ENCODE assay signal across 8 mouse cellular contexts in genomic region chr5:98030091-98030901, GRCm38 (mm10). TPM values are rescaled to one million over a fixed set of nuclear protein-coding genes. Genes with fewer than 3 reads are reported as not detected.
DNase-seq lines count a peak whose midpoint lies in the region; ATAC-seq lines count a peak whose summit lies in the region.

No protein-coding gene starts in this region.

- peak overlapping the region; percentile 89 for H3K4me3 ChIP-seq in forebrain, embryonic 10.5 days
- H3K4me3 ChIP-seq in limb, embryonic 12.5 days (replicated peaks) = peak overlapping the region; percentile 78
- H3K4me3 ChIP-seq in midbrain, embryonic 12.5 days = peak overlapping the region; percentile 73
- peak overlapping the region; percentile 72 for H3K4me3 ChIP-seq in stomach, embryonic 14.5 days (ENCODE audit: low read depth, low read length)

- H3K9me3 ChIP-seq in forebrain, embryonic 10.5 days = no peaks in the 10 kb centered on the region
- H3K9me3 ChIP-seq in limb, embryonic 12.5 days = no peaks in the 10 kb centered on the region
- no peaks in the 10 kb centered on the region for H3K9me3 ChIP-seq in midbrain, embryonic 12.5 days
- H3K9me3 ChIP-seq in stomach, embryonic 14.5 days (ENCODE audit: control insufficient read depth, low read depth, low read length) = no peaks in the 10 kb centered on the region

- peaks cover 26% of the 10 kb centered on the region for H3K4me1 ChIP-seq in forebrain, embryonic 10.5 days
- peaks cover 18% of the 10 kb centered on the region for H3K4me1 ChIP-seq in limb, embryonic 12.5 days (replicated peaks)
- peaks cover 4% of the 10 kb centered on the region; the same call in 1 of the 2 replicates for H3K4me1 ChIP-seq in midbrain, embryonic 12.5 days
- peaks cover 15% of the 10 kb centered on the region; the same call in 1 of the 2 replicates for H3K4me1 ChIP-seq in stomach, embryonic 14.5 days (ENCODE audit: control insufficient read depth, insufficient read depth, low read length)

- DNase-seq in kidney, adult 11 months = peak; percentile 26
- DNase-seq in kidney, adult 18-20 months = no peak
- peak; percentile 82 for DNase-seq in adrenal gland, adult 2 months
- peak; percentile 78 for DNase-seq in forebrain, embryonic 10.5 days (ENCODE audit: extremely low spot score, low spot score)

- peak overlapping the region; percentile 89 for H3K9ac ChIP-seq in limb, embryonic 12.5 days (replicated peaks)
- H3K9ac ChIP-seq in midbrain, embryonic 12.5 days (replicated peaks) = peak overlapping the region; percentile 77
- peak overlapping the region; percentile 45 for H3K9ac ChIP-seq in stomach, embryonic 14.5 days (replicated peaks; ENCODE audit: low read depth, low read length)

- H3K36me3 ChIP-seq in forebrain, embryonic 10.5 days (replicated peaks) = peaks cover 16% of the 10 kb centered on the region
- peaks cover 17% of the 10 kb centered on the region for H3K36me3 ChIP-seq in limb, embryonic 12.5 days
- H3K36me3 ChIP-seq in midbrain, embryonic 12.5 days = peaks cover 4% of the 10 kb centered on the region; the same call in 1 of the 2 replicates
- peaks cover 11% of the 10 kb centered on the region for H3K36me3 ChIP-seq in stomach, embryonic 14.5 days (ENCODE audit: control insufficient read depth, insufficient read depth, low read length)

- peaks cover 17% of the 10 kb centered on the region for H3K27me3 ChIP-seq in forebrain, embryonic 10.5 days (ENCODE audit: poor library complexity, severe bottlenecking)
- 0 out of 2 replicates have a peak, but pooled peaks cover 6% of the 10 kb centered on the region for H3K27me3 ChIP-seq in limb, embryonic 12.5 days
- peaks cover 12% of the 10 kb centered on the region for H3K27me3 ChIP-seq in midbrain, embryonic 12.5 days
- no peaks in the 10 kb centered on the region for H3K27me3 ChIP-seq in stomach, embryonic 14.5 days (ENCODE audit: control insufficient read depth, insufficient read depth, low read length)

- under 1% methylated on average over 36 of the region's 36 CpGs for WGBS in forebrain, embryonic 10.5 days
- under 1% methylated on average over 36 of the region's 36 CpGs for WGBS in limb, embryonic 12.5 days
- under 1% methylated on average over 36 of the region's 36 CpGs for WGBS in midbrain, embryonic 12.5 days
- 0% methylated on average over 33 of the region's 36 CpGs for WGBS in stomach, embryonic 14.5 days

- H3K4me2 ChIP-seq in limb, embryonic 12.5 days = peak overlapping the region; percentile 72
- peak overlapping the region; percentile 85 for H3K4me2 ChIP-seq in midbrain, embryonic 12.5 days (replicated peaks)
- peak overlapping the region; percentile 64 for H3K4me2 ChIP-seq in stomach, embryonic 14.5 days (replicated peaks; ENCODE audit: low read depth, low read length)

- H3K27ac ChIP-seq in forebrain, embryonic 10.5 days = peak overlapping the region; percentile 95
- peak overlapping the region; percentile 94 for H3K27ac ChIP-seq in limb, embryonic 12.5 days
- peak overlapping the region; percentile 84 for H3K27ac ChIP-seq in midbrain, embryonic 12.5 days (replicated peaks)
- H3K27ac ChIP-seq in stomach, embryonic 14.5 days (ENCODE audit: low read length) = peak overlapping the region; percentile 87

- peak; percentile 33 to 34 for ATAC-seq in hematopoietic stem cell, adult 5-6 weeks (replicated peaks in 1 of 2; ENCODE audit: insufficient read depth in 1 of 2, low FRiP score in 2 of 2, low TSS enrichment in 1 of 2, low read depth in 1 of 2, poor library complexity in 2 of 2, severe bottlenecking in 2 of 2)
- peak; percentile 84 for ATAC-seq in limb, embryonic 12.5 days (ENCODE audit: insufficient number of reproducible peaks, insufficient read depth, low FRiP score, low TSS enrichment, low read depth)
- peak; percentile 90 for ATAC-seq in midbrain, embryonic 12.5 days (ENCODE audit: low FRiP score, low read depth)
- peak; percentile 80 for ATAC-seq in stomach, embryonic 14.5 days (ENCODE audit: insufficient number of reproducible peaks, insufficient read depth, low FRiP score, low read depth)

RNA-seq across cellular contexts. Expression of gene Antxr2, which starts 0.5 kb away (rescaled TPM):
- 10 to 100 TPM; 49.8 to 50.1 TPM for total RNA-seq in adrenal gland, adult 2 months (2021)
- polyA plus RNA-seq in adrenal gland, adult 2 months (2012; rRNA removed) = 10.6 and 12.4 TPM in 2 replicates
- polyA plus RNA-seq in forebrain, embryonic 10.5 days (2016; fragmentation: Nextera tagmentation; extraction: Ambion mirVana) = 10.4 and 13.4 TPM in 2 replicates
- total RNA-seq in hematopoietic stem cell, adult 5-6 weeks (2017) = 23.3 and 27.5 TPM in 2 replicates
- polyA plus RNA-seq in limb, embryonic 12.5 days (2016; fragmentation: Nextera tagmentation; extraction: Ambion mirVana) = 28.9 and 30.8 TPM in 2 replicates
- polyA plus RNA-seq in midbrain, embryonic 12.5 days (2016; fragmentation: Nextera tagmentation; extraction: Ambion mirVana) = 11.2 and 11.9 TPM in 2 replicates
- polyA plus RNA-seq in stomach, embryonic 14.5 days (2014; fragmentation: Nextera tagmentation; extraction: Ambion mirVana) = 22.2 and 24.4 TPM in 2 replicates

Comparison
In these comparisons a context has a peak if more than half of its experiments do, and no peak if none do; other contexts are left out.
1. ATAC-seq: peak in every context shown above with its lines; median percentile 90 in midbrain, embryonic 12.5 days; 84 in limb, embryonic 12.5 days; 80 in stomach, embryonic 14.5 days; 34 in hematopoietic stem cell, adult 5-6 weeks.